Mouse (Mus musculus) cerebellum, postnatal 10 days (tissue): ENCODE measurements at regions not wholly inside any gene's neighbourhood (a gene's known extent, or its start where the extent isn't known, plus 50 kb on each side); places are given as distances from the start of the nearest gene placed in this dataset.
A peak's percentile ranks its signal among the peaks of the same experiment; 100 is the strongest.

Experiments
- DNase-seq, 2 experiments: peaks; one replicate each; pipeline ENCODE4 v3.0.0; 2021; ENCODE audit warnings: mixed read lengths in 2 of 2

- peak; percentile 55 to 56 for DNase-seq
These were observed 1372.9 kb upstream of the Tenm4 start for GRCm38 (mm10) chr7:94798101-94798500.

DNA sequence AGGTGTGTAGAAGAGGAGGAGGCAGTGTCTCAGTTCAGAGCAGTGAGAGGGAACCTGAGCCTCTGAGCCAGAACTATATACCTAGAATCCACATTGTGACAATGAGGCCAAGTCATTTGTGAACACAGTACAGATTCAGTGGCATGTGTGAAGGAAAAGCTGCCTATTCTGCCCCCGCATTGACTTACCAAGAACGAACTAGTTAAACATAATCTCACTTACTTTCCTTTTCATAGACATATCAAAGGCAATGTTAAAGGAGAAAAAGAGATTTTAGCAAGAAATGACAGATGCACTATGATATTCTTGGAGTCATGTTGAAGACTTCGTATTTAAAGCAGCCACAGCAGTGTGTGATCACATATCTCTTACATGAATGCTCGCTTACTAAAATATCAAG is 1329.8 kb upstream of the Tenm4 start:
- DNase-seq = no peak

- no peak for DNase-seq
These were observed 1319.7 kb upstream of the Tenm4 start for GRCm38 (mm10) chr7:94851360-94851759.

GRCm38 (mm10) chr7:94856636-94857035 is 1314.4 kb upstream of the Tenm4 start:
- DNase-seq = peak; percentile 53 to 72

- DNase-seq = no peak
These were observed 1280.2 kb upstream of the Tenm4 start for GRCm38 (mm10) chr7:94890711-94891430.

DNA sequence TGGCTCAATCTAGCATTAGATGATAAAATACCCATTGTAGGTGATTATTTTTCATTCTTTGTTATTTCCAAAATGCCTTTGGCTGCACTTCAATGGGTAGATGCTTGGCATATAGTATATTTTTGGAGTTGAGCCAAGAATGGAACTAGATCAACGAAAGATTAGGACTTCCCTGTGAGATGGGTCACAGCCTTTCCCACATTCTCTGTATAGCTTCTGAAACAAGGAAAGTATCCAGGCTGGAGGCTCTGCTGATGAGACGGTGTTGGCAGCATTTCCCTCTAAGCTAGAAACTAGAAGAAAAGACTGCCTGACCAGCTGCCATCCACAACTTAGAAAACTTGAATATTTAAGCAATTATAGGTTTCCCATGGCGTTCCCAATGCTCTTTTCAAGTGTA is 1273.0 kb upstream of the Tenm4 start:
- peak in 1 of 2 experiments; percentile 1 for DNase-seq

- DNase-seq = no peak
These were observed 1244.4 kb upstream of the Tenm4 start for GRCm38 (mm10) chr7:94926547-94927123.

- peak in 1 of 2 experiments; percentile 0 for DNase-seq
These were observed 1207.2 kb upstream of the Tenm4 start for GRCm38 (mm10) chr7:94963758-94964299.

- peak in 1 of 2 experiments; percentile 1 for DNase-seq
These were observed 1203.4 kb upstream of the Tenm4 start for GRCm38 (mm10) chr7:94967601-94968000.

DNA sequence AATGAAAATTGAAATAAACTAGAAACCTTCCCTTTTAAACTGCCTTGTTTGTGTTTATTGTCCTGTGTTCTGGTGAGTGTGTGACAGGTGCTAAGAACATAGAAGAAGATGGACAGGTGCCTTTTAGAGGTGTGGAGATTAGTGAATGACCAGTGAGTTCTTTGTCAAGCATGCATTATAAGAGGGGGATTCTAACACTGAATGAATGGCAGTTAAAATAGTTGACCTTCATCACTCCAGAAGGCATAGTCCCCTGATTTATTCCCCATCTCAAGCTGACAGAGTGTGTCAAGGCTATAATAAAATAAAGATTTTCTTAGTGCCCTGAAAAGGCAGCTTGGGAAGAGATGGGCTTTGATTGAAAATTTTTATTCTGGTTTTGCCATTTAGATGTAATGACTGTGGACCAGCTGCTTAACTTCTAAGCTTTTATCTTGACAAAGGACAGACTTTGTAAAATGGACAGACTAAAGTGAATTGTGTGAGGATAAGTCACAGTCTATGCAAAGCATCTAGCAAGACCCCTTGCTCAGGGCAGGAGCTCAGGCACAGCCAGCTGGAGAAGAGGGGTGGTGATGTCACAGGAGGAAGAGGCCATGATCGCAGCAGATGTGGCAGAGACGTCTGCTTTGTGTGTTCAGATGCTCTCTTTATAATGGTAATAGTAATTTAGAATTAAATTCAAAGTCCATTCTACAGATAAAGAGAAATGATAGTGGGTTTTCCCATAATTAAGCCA is 1195.8 kb upstream of the Tenm4 start:
- DNase-seq = no peak

DNA sequence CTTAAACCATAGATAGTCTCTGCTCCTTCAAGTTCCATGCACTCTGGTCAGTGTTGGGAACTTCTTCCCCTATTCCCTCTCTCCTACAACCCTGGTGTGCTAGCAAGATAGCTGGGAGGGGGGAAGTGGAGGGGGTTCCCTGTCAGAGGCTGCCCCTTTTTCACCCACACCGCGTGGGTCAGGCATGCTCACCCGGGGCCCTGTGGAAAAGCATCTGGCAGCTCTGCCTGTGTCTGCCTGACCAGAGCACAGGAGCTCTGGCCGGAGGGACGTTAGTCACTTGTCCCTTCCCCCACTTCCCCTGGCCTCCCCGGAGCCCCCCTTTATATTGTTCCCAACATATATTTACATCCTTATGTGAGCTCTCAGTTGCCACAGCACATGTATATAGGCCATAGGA is 1174.8 kb upstream of the Tenm4 start:
- no peak for DNase-seq

DNA sequence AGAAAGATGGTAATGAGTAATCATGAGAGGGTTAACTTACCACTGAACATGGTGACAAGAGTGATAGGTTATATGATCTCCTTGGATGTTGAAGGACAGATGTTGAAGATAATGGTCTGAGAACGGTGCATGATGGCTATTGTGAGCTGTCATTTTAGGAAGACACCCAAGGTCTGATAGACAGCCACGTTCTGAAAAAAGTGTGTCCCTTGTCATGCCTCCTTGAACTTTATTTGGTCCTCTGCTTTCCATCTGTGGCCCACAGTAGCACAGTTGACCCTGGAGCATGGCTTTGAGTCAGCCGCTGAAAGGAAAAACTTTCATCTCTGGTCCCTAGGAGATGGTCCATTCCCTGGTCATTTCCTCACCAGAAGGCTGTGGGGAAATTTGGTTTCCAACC is 1166.9 kb upstream of the Tenm4 start:
- no peak for DNase-seq

- DNase-seq = no peak
These were observed 1165.6 kb upstream of the Tenm4 start for GRCm38 (mm10) chr7:95005403-95005802.

DNA sequence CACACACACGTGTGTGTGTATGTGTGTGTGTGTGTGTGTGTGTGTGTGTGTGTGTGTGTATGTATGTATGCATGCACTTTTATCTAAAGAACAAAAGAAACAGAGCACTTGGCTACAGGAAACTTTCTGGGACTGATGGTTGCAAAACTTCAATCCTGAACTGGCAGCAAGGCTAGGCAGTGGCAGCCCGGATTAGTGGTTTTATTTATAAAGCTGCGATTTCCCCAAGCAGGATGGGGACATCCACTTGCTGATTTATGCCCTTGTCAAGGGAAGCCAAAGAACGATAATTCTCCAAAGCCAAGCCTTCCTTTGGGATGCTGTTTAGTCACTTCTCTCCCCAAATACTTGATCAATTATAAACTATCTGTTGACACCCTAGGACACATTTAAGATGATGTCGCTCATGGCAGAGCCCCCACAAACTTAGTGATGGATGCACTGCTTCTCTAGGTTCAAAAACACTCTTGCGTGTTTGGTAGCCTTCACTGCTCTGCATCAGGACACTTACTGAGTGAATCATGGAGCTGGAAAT is 1162.1 kb upstream of the Tenm4 start:
- DNase-seq = no peak

GRCm38 (mm10) chr7:95020285-95020684 is 1150.8 kb upstream of the Tenm4 start:
- peak in 1 of 2 experiments; percentile 2 for DNase-seq

DNA sequence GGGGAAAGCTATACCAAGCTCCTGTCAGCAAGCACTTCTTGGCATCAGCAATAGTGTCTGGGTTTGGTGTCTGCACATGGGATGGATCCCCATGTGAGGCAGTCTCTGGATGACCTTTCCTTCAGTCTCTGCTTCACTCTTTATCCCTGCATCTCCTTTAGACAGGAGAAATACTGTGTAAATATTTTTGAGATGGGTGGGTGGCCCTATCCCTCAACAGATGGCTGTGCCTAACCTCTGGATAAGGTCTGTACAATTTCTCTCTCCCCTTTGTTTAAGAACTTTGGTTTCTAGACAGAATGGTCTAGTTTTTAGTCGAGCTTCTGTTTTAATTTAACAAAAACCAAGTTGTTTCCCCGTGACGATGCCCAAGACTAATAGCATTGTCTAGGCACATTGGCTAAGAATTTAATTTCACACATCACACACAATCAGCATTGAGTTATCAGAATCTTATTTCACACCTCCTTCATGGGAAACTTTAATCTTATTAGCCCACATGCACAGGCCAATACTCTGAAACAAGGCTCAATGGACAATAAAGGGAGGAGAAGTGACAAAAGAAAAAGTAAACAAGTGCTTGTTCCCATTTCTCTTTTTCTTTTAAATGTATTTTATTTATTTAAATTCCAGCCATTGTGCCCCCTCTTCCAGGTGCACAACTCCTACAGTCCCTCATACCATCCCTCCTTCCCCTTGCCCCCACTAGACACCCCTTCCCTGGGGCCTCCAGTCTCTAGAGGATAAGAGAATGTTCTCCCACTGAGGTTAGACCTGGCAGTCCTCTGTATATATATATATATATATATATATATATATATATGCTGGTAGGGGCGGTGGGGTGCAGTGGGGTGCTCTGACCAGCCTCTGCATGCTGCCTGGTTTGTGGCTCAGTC is 1142.9 kb upstream of the Tenm4 start:
- DNase-seq = no peak
